Mouse (Mus musculus): Measurements from ENCODE around the gene Rraga. TPM values are rescaled to one million over a fixed set of nuclear protein-coding genes. Genes with fewer than 3 reads are reported as not detected.

Gene Rraga
- 19.1 and 23.1 TPM in 2 replicates for polyA plus RNA-seq (2012; rRNA removed; ENCODE audit: low replicate concordance)

DNA sequence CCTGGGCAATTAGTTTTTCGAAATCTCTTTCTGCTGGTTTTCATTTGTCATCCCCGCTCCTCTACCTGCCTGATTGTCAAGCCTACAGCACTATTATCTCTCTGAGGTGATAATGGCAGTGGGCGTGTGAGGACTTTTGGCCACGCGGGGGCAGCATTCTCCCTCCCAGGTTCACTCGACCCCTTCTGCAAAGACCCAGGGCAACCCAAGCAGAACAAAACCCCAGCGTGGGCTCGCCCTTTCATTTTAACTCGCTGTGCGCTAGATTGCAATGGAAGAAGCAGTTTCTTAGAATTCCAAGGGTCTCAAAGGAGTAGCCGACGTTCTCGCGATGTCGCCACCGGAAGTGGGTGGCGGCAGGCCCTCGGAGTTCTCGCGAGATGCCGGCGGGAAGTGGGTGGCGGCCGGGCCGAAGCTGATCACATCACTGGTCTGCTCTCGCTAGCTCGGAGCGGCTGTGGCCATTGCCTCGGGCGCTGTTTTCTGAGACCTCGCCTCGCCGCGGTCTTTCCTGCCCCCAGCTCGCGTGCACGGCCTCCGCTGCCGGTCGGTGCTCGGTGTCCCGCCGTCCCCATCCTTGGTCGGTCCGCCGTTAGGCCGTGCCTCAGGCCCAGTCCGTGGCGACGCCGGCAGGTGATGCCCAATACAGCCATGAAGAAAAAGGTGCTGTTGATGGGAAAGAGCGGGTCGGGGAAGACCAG is at the start of gene Rraga:
TSS of gene Rraga (plus strand) at position 386 of the 701 bp plus-strand sequence.

DNA sequence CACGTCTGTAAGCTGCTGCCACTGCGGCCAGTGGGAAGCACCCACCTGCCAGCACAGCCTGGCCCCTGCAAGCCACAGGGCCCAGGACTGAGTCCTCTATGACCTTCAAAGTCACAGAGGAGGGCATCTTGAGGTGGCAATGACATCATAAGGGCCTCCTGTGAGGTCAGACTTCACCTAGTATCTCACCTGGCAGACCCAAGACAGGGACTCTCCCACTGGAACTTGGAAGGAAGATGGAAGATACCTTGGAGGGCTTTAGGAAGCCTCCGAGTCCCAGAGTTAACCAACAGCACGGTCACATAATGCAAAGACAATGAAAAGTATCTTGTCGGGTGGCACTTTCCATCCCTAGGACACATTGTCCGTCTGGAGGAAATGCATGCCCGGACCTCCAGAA is 17.2 kb upstream of the Rraga start, which contains the start of gene Saxo1:
TSS of gene Saxo1 (minus strand) at position 101 of the 400 bp plus-strand sequence.

DNA sequence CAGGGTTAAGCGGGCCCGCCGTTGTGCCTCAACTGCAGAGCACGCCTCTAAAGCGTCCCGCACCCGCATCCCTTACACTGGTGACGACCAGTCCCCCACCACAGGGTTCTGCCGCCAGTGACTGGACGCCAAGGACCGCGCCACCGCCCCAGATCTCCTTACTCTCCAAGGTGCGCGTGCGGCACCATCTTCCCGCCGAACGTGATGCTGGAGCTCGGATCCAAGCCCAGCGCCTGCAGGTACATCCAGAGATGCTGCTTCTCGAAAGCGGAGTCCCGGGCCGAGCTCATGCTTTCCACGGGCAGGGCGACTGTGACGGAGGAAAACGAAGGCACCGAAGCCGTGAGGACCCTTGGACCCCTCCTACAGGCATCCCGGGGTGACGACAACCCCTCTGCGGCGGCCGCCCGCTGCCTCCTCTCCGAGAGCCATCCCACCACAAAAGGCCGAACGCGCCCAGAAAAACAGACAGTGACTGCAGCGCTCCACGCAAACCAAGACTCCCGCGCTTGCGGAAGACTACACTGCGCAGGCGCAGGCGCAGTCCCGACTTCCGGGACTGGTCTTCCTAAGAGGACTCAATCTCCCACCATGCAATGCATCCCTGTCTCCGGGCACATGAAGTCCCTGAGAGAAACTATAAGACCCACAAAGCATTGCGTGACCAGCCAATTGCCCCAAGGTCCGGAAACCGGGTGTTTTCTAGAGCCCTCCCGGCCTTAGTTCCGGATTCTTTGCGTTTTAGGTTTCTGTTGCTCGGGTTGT is 36.2 kb downstream of the Rraga start, which contains the start of gene Haus6:
TSS of gene Haus6 (minus strand) at position 532 of the 765 bp plus-strand sequence.

Other genes with a start within 250 kb of the Rraga start
- gene Saxo1, start 17.3 kb upstream of the Rraga start, polyA plus RNA-seq (2012; rRNA removed; ENCODE audit: low replicate concordance) = not detected in 2 replicates
- gene Haus6, start 36.4 kb downstream of the Rraga start, polyA plus RNA-seq (2012; rRNA removed; ENCODE audit: low replicate concordance) = 1.3 and 3.5 TPM in 2 replicates
- 82.9 and 94.5 TPM in 2 replicates for gene Plin2, start 94.4 kb downstream of the Rraga start, polyA plus RNA-seq (2012; rRNA removed; ENCODE audit: low replicate concordance)
- 1.9 TPM in 2 replicates for gene Dennd4c, start 172.9 kb downstream of the Rraga start, polyA plus RNA-seq (2012; rRNA removed; ENCODE audit: low replicate concordance)

Data from duodenum, adult 2 months (tissue).